Mouse (Mus musculus): ENCODE data around the gene Ddost. TPM values are rescaled to one million over a fixed set of nuclear protein-coding genes. Genes with fewer than 3 reads are reported as not detected.
"Not testable (repeated sequence)": the region's sequence is repeated elsewhere in the genome, so short reads cannot be mapped to it uniquely, and the experiment has no call there.

Gene Ddost
- total RNA-seq, 2 experiments from 2014 or later: 96.9 to 101 TPM

DNA sequence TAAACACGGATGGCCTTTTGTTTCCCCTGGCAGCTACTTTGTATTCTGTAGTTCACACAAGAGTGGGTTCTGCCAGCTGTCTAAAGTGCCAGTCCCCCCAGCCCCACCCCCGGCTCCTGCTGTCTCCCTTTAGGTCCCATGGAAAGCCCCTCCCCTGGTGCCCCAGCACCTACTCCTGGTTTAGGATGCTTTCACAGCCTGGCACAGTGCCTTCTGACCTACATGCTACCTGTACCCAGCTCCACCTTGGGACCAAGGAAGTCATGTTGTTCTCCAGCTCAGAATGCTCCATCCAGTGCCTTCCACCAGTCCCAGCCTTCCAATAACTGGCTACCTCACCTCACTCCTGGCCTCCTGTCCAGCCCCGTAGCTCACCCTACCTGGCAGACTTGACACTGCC lies 2.5 kb downstream of the Ddost start:
- intact Hi-C loops (cut with DNase I): no loop called here
- DNase-seq (ENCODE audit: low spot score in 2 of 2): no peak

DNA sequence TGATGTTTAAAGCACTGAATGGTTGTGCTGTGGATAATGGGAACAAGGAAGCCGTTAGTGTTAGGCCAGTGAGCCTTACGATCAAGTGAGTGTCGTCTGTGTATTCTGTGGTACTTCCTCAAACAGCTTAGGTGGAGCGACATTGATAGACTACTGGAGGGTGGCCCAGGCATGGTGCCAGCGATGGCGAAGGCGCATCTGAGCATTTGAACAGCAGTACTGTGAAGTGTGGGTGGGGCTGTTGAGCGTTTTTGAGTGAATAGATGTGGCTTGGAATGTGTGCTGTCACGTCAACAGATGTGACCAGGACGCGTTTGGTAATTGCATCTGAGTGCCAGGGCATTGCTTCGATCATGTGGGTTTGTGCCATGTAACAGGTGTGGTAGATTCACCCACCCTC lies 3.2 kb downstream of the Ddost start:
- intact Hi-C loops (cut with DNase I): no loop called here
- no peak for DNase-seq (ENCODE audit: low spot score in 2 of 2)

DNA sequence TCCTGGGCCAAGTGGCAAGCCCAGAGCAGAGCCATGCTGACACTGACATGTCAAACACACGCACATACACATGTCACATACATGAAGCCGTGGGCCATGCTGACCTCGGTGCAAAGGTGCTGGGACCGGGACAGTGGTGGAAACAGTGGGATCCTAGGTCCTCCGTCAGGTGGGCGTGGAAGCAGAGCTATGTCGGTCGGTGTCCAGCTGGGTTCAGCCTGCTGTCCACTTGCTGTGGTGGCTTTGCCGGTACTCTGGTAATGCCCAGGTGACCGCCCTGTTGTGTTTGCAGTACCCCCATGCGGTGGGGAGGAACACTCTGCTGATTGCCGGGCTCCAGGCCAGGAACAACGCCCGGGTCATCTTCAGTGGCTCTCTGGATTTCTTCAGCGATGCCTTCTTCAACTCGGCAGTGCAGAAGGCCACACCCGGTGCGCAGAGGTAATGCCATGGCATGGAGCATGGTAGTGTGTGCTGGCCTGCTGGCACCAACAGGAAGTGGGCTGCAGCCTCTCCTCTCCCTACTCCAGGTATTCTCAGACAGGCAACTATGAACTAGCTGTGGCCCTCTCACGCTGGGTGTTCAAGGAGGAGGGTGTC lies 5.9 kb downstream of the Ddost start:
- no peak for DNase-seq (ENCODE audit: low spot score in 2 of 2)
- intact Hi-C loops (cut with DNase I): no loop called here

DNA sequence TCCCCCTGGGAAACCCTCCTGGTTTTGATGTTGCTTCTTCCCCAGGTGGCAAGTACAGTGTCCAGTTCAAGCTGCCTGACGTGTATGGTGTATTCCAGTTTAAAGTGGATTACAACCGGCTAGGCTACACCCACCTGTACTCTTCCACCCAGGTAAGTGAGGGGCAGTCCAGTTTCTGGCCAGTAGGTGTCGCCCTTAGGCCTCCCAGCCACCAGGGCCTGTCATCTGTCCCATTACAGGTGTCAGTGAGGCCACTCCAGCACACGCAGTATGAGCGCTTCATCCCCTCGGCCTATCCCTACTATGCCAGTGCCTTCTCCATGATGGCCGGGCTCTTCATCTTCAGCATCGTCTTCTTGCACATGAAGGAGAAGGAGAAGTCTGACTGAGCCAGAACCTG lies 7.1 kb downstream of the Ddost start:
- DNase-seq (ENCODE audit: low spot score in 2 of 2): no peak
- intact Hi-C loops (cut with DNase I): no loop called here

DNA sequence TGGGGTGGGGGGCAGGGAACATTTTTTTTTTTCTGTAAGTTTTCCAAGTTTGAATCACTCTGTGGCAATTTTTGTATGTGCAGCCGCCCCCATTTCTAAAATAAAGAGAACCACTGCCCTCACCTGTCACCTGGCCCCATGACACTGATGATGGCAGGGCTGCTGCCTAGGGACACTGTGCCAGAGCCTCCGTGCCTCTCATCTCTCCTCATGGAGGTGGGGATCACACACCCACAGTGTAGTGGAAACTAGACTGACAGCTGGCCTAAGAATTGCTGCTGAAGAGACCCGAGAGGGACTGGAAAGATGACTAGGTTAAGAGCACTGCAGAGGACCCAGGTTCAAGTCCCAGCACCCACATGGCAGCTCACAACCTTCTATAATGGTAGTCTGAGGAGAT lies 7.6 kb downstream of the Ddost start:
- intact Hi-C loops (cut with DNase I): no loop called here
- DNase-seq (ENCODE audit: low spot score in 2 of 2): no peak

DNA sequence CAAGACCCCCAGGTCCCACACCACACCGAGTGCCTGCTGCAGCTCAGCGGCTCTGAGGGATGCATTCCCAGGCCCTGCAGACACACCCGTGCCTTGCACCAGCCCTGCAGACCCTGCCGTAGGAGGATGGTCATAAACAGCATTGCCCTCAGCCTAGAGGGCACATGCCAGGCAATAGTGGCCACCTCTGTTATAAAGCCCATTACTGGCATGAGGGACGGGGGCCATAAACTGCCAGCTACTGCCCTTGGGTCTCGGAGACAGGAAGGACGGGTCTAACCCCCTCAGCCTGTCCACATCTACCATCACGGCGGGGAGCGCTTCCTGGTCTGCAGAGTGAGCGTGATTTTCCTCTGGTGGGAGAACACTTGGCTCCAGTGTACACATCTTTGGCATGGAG lies 8.5 kb downstream of the Ddost start:
- intact Hi-C loops (cut with DNase I): no loop called here
- no peak for DNase-seq (ENCODE audit: low spot score in 2 of 2)

DNA sequence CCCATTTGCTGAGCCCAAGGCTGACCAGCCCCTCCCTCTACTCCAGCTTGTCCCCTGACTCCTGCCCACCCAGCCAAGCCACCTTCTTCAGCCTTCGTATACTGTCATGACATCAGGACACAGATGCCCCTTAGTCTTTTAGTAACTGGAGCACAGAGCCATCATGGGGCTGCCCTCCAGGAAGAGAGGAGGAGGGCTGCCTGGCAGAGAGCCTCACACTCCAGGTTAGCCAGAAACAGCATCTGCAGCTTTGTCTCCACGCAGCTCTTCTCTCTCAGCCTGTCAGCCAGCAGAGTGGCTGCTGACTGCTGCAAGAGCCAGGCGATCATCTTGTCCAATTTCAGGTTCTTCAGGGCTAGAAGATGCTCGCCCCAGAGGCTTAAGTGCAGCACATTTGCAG lies 9.3 kb downstream of the Ddost start:
- DNase-seq (ENCODE audit: low spot score in 2 of 2): no peak
- intact Hi-C loops (cut with DNase I): no loop called here

DNA sequence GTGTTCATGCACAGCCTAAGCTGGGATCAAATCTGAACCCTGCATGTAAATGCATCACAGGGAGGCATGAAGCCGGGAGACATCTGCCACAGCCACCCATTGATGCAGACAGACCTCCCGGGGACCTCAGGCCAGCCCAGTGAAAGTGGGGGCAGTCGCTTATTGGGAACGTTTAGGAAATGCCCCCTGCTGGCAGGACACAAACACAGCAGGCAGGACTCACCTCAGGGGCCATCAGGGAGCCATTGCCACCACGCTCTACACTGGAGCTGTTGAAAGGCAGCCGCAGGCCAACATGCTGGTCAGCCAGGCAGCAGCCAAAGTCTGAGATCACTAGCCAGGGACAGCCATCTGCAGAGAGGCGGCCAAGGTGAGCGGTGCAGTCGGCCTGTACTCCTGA lies 11.3 kb downstream of the Ddost start:
- intact Hi-C loops (cut with DNase I): no loop called here
- no peak for DNase-seq (ENCODE audit: low spot score in 2 of 2)

DNA sequence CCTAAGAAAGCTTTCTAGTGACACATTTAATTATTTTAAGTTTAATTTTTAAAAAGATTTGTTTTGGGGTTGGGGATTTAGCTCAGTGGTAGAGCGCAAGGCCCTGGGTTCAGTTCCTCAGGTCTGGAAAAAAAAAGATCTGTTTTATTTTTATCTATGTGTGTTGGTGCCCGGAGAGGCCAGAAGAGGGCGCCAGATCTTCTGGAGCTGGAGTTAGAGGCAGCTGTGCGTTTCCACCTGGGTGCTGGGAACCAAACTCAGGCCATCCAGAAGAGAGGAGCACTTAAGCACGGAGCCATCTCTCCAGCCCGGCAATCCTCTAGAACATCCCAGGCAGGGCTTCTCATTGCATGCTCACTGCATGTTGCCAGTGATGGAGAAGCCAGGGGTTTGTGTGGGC lies 11.8 kb downstream of the Ddost start:
- intact Hi-C loops (cut with DNase I): no loop called here

DNA sequence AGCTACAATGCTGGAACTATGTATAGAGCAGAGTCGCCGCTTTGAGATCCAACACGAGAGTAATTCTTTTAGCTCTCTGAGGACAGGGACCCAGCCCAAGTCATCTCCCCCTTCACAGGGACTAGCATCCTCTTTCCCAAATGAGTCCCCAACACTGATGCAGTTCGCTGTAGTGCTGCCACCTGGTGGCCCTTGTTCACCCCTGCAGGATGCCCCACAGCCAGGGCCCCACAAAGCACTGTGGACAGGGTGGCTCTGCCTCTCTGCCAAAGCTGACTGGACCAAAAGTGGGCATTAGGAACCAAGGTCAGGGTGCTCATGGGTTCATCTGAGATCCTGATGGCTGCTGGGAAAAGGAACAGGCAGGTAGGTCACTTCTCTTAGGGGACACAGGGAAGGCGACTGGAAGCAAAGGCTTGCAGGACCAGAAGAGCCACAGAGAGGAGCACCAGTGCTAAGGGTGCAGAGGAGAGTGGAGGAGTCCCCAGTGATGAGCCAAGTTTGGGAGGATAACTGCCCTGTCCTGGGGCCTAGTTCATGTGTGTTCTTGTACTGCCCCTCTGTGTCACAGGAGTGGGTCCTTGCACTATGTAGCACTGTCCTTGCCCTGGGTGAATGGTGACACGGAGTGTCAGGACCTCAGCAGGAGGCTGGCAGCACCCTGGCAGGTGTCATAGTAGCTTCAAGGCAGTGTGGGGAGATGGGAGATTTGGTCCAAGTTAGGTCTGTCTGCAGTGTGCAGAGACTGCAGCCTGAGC lies 14.2 kb downstream of the Ddost start:
- DNase-seq (ENCODE audit: low spot score in 2 of 2): peak in 1 of 2 experiments; percentile 66
- intact Hi-C loops (cut with DNase I): loop anchor here (2.0 kb wide), 1 partner anchor 108 kb away; no protein-coding TSS in a partner anchor

More for the DNA sequence above, 11.8 kb downstream of the Ddost start:
- DNase-seq (ENCODE audit: low spot score in 2 of 2): no peak

DNA sequence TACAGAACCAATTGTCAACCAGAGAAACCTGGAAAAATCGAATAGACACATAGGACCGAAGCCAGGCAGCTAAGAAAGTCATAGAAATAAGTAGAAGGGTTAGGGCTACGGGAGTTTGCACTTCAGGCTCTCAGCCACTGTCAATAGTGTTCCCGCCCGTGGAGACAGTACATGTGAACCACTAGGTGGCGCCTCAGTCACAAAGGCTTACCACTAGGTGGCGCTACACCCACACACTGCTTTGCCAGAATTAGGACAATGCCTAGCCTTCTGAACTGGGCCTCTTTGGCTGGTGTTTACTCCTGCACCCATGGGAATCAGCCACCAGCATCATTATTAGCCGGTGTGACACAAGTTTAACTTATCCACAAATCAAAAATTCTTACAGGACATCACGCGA lies 15.0 kb downstream of the Ddost start:
- peak; percentile 91 to 92 for DNase-seq (ENCODE audit: low spot score in 2 of 2)
- intact Hi-C loops (cut with DNase I): loop anchor here (2.0 kb wide), 1 partner anchor 107 kb away; no protein-coding TSS in a partner anchor

DNA sequence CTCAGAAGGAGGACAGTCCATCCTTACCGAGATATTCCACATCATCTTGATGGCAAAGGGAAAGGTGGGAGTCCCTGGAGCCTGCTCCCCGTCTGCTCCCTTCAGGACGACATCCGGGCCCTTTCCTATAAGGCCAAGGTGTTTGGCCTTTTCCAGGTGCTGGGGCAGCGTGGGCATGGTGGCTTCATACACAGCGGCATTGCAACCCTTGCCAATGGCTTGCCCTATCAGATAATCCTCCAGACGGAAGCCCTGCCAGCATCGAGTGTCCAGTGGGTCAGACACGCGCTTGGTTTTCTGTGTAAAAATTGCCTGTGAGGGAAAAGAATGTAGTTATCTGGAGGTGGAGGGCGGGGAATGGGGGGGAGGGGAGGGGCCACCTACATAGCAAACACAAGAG lies 16.2 kb downstream of the Ddost start:
- intact Hi-C loops (cut with DNase I): loop anchor here (10.0 kb wide), 1 partner anchor 534 kb away; no protein-coding TSS in a partner anchor
- no peak for DNase-seq (ENCODE audit: low spot score in 2 of 2)

DNA sequence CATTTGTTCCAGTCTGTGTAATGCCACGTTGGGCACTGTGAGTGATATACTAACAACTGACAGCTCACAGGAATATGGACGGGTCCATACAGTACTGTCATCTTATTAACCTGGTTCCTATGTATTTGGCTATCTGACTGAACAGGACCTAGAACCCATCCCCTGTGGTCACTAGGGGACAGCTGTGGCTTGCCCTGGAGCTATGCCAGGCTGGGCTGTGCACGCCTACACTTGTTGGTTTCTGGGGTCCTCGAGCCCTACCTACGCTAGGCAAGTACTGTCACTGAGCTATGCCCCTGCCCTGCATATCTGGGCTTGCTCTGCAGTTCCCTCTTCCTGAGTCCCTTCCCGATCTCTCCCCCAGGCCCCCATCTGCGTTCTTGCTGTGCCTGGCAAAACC lies 17.0 kb downstream of the Ddost start:
- intact Hi-C loops (cut with DNase I): loop anchor here (10.0 kb wide), 1 partner anchor 533 kb away; no protein-coding TSS in a partner anchor
- DNase-seq (ENCODE audit: low spot score in 2 of 2): no peak

DNA sequence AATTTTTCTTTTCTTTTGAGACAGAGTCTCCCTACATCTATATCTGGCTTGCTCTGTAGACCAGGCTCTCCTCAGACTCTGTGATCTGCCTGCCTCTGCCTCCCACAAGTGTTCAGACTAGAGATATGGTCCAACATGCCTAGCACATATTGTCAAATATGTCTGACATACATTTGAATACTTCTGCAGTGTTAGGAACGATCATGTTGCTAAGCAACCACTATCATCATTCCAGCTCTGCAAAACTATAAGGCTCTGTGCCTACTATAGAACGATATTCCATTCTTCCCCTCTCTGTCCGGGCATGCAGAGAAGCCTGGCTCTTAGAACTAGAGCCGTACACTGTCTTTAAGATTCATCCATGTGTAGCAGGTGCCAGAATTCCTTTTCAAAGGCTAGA lies 18.2 kb downstream of the Ddost start:
- DNase-seq (ENCODE audit: low spot score in 2 of 2): no peak
- intact Hi-C loops (cut with DNase I): loop anchor here (10.0 kb wide), 1 partner anchor 532 kb away; no protein-coding TSS in a partner anchor

DNA sequence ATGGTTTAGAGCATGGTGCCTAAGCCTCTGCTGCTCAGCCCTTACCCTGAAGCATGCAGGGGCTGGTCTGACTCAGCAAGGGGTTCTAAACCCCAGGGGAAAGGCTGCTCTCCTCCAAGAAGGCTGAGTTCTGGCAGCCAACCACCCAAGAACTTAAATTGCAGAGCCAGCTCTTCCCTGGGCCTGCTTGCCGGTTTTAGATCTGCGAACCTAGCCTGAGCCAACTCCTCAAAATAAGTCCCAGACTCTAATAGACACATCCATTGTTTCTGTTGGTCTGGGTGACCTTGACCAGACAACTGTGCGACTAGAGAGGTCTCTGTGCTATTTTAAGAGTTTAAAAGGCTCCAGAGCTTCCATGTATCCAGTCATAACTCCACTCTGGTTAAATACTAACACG lies 19.2 kb downstream of the Ddost start:
- intact Hi-C loops (cut with DNase I): loop anchor here (10.0 kb wide), 1 partner anchor 531 kb away; no protein-coding TSS in a partner anchor
- no peak for DNase-seq (ENCODE audit: low spot score in 2 of 2)

DNA sequence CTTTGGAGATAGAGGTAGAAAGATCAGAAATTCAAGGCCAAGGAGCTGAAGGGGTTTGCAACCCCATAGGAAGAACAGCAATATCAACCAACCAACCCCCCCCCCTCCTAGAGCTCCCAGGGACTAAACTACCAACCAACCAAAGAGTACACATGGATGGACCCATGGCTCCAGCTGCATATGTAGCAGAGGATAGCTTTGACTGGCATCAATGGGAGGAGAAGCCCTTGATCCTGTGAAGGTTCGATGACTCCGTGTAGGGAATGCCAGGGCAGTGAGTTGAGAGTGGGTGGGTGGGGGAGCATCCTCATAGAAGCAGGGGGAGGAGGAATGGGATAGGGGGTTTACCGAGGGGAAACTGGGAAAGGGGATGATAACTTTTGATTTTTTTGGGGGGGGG lies 19.9 kb downstream of the Ddost start:
- no peak for DNase-seq (ENCODE audit: low spot score in 2 of 2)
- intact Hi-C loops (cut with DNase I): loop anchor here (10.0 kb wide), 1 partner anchor 530 kb away; no protein-coding TSS in a partner anchor

DNA sequence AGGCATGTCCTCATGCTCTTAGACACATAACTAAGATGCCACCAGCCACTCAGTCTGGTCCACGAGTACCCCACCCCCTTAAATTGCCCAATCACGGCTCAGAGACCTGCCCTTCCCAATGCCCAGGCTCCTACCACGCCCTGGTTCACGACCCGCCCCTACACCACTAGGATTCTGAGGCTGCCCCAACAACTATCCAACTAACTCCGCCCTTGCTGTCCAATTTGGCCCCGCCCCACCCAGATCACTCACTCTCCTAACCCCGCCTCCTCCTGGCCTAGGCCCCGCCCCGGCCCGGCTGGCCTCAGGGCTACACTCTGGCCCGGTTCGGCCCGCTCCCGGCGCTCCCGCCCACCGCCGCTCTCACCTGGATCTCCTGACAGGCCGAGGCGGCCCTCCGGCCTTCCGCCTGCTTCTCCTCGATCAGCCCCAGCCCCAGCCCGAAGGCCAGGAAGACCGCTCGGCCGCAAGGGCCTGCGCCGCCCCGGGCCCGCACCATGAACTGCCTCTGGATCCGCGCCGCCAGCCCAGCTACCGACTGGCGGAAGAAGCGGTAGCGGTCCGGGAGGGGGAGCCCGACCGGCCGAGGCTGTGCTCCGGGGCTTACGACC lies 21.0 kb downstream of the Ddost start:
- DNase-seq (ENCODE audit: low spot score in 2 of 2): peak; percentile 84 to 90
- intact Hi-C loops (cut with DNase I): loop anchor here (2.0 to 10.0 kb wide), 2 partner anchors 53 to 529 kb away; no protein-coding TSS in a partner anchor

DNA sequence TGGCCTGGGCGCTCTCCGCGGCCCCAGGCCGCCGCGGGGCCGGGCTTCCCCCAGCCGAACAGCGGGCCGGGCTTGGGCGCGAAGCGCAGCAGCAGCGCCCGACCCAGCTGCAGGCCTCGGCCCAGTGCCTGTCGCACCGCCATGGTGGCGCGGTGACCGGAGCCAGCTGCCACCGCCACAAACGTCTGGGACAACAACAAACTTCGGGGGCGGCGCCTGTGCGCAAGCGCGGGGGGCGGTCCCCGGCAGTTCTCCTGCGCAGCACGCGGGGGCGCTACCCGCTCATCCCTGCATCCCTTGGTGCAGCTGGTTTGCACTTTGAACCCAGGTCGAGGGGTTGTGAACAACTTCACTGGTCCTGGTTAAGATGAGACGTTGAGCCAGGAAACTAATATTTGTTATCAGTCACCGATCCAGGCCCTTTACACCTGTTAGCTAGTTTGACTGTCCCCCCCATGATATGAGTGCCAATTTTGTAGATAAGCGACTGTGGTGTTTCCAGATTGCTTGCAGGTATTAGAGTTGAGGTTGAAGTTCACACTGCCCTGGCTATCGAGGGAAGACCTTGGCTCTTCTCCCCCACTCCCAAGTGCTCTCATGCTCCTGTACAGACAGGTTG lies 21.7 kb downstream of the Ddost start, which contains the start of gene Pink1:
Gene Pink1 (minus strand): TSS at position 231 of the 619 bp plus-strand sequence.
- intact Hi-C loops (cut with DNase I): loop anchor here (2.0 to 10.0 kb wide), 2 partner anchors 53 to 529 kb away; no protein-coding TSS in a partner anchor
- peak; percentile 91 to 96 for DNase-seq (ENCODE audit: low spot score in 2 of 2)

DNA sequence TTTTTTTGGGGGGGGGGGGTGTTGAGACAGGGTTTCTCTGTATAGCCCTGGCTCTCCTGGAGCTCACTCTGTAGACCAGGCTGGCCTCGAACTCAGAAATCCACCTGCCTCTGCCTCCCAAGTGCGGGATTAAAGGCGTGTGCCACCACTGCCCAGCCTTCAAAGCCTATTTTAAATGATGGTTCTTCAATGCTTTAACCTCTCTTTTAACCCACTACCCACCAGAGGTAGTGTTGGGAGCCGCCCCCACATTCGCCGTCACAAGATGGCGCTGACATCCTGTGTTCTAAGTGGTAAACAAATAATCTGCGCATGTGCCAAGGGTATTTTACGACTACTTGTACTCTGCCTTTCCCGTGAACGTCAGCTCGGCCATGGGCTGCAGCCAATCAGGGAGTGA lies 22.6 kb downstream of the Ddost start:
- not testable (repeated sequence) for DNase-seq (ENCODE audit: low spot score in 2 of 2)
- intact Hi-C loops (cut with DNase I): loop anchor here (2.0 to 10.0 kb wide), 2 partner anchors 52 to 528 kb away; no protein-coding TSS in a partner anchor
